Mouse (Mus musculus): Measurements from ENCODE around the gene Alg12.

GRCm38 (mm10) chr15:88849621-88850020 is 30.5 kb upstream of the Alg12 start:
- TF ChIP-seq CTCF (IDR thresholded peaks at IDR 0.05; ENCODE audit: low read depth) (no peak), EP300 (IDR thresholded peaks at IDR 0.05; ENCODE audit: low read depth) (no peak)
